Mouse (Mus musculus): ENCODE results near the gene Gse1.

DNA sequence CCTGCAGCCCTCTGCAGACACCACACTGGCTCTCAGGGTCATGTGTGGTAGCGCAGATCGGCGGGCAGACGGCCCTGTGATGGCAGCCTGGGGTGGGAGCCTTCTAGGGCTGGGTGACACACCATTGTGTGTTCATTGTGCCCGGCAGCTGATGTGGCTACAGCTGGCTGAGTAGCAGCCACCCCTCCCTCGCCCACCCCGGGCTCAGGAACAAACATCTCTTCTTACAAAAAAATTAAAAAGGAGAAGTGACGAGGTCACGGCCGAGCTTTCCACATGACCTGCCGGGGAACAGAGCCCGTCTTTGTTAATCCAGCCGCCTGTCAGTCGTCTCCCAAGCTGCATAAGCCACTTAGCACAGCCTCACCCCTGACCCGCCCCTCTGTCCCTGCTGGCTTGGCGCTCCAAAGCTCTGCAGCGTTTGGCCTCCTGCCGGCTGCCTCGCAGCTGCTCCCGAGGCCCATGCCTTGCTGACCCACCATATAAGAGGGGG, 94.7 kb downstream of the Gse1 start:
- TF ChIP-seq POLR2A (IDR thresholded peaks at IDR 0.05; ENCODE audit: low read depth, low read length) (no peak), CTCF (IDR thresholded peaks at IDR 0.05; ENCODE audit: extremely low read depth, insufficient read length, insufficient replicate concordance, low read depth, low read length) (no peak)
